Mouse (Mus musculus) kidney, postnatal 0 days (tissue): Measurements from ENCODE around the gene Fbxo10. TPM values are rescaled to one million over a fixed set of nuclear protein-coding genes. Genes with fewer than 3 reads are reported as not detected.
"Not testable (repeated sequence)": the region's sequence is repeated elsewhere in the genome, so short reads cannot be mapped to it uniquely, and the experiment has no call there.

Source experiments
- ATAC-seq: fragments of 200-750 bp; cut with Nextera tagmentation; replicated peaks from 2 replicates; pipeline ENCODE4 v1.8.0; 2017; ENCODE audit warnings: low read depth, moderate number of reproducible peaks, moderate TSS enrichment, moderate library complexity; ENCODE audit not compliant: low FRiP score
- DNase-seq: peaks from one replicate; pipeline ENCODE4 v3.0.0-alpha.2; 2016; ENCODE audit warnings: low spot score
- H3K27ac ChIP-seq: fragments of 300-500 bp; sonication (generic); 2 replicates; pipeline ENCODE4 v1.5.1; 2014; ENCODE audit warnings: mild to moderate bottlenecking
- H3K27me3 ChIP-seq: fragments of 300-500 bp; sonication (generic); 2 replicates; pipeline ENCODE4 v1.6.1; 2014; ENCODE audit warnings: low read length, mixed read lengths; ENCODE audit not compliant: insufficient read depth
- H3K36me3 ChIP-seq: fragments of 300-500 bp; sonication (generic); 2 replicates; pipeline ENCODE4 v1.6.1; 2014; ENCODE audit warnings: low read length, mixed read lengths; ENCODE audit not compliant: insufficient read depth
- H3K4me1 ChIP-seq: fragments of 300-500 bp; sonication (generic); replicated peaks from 2 replicates; pipeline ENCODE4 v1.6.1; 2014; ENCODE audit warnings: antibody characterized with exemption, low read length, mixed read lengths; ENCODE audit not compliant: insufficient read depth
- H3K4me2 ChIP-seq: fragments of 300-500 bp; sonication (generic); 2 replicates; pipeline ENCODE4 v1.6.1; 2014; ENCODE audit warnings: mild to moderate bottlenecking, low read length, moderate library complexity, mixed read lengths
- H3K4me3 ChIP-seq: fragments of 300-500 bp; sonication (generic); replicated peaks from 2 replicates; pipeline ENCODE4 v1.5.1; 2014; ENCODE audit warnings: low read depth, low read length
- H3K9ac ChIP-seq: fragments of 300-500 bp; sonication (generic); 2 replicates; pipeline ENCODE4 v1.6.1; 2014; ENCODE audit warnings: low read depth, low read length
- H3K9me3 ChIP-seq: fragments of 300-500 bp; sonication (generic); replicated peaks from 2 replicates; pipeline ENCODE4 v1.6.1; 2016; ENCODE audit warnings: low read length, inconsistent platforms, mixed read lengths
- CTCF ChIP-seq: IDR thresholded peaks from 2 replicates; pipeline ENCODE4 v1.5.1; 2016; ENCODE audit warnings: antibody characterized with exemption, low read depth, mild to moderate bottlenecking, moderate library complexity
- WGBS: fragments of 180-500 bp; shearing (Covaris S2); extraction: QIAGEN DNeasy Blood & Tissue Kit; methylation state at CpG from one replicate; pipeline ENCODE4 v1.1.7; 2014; 5-methylcytosine and 5-hydroxymethylcytosine counted together
- polyA plus RNA-seq: library from polyadenylated mRNA; unstranded; fragments of >200 nt; fragmentation: Nextera tagmentation; extraction: Ambion mirVana; gene quantifications from 2 replicates; pipeline ENCODE4 v1.2.1, GENCODE M21; 2015

Gene Fbxo10
- polyA plus RNA-seq, 1 experiment from 2014 or later: 10.7 TPM

- Histone ChIP-seq H3K4me2 (no peak overlapping the region), H3K4me3 (no peak overlapping the region), H3K4me1 (no peaks in the 10 kb centered on the region), H3K27me3 (no peaks in the 10 kb centered on the region), H3K36me3 (no peaks in the 10 kb centered on the region), H3K27ac (no peak overlapping the region), H3K9me3 (no peaks in the 10 kb centered on the region), H3K9ac (no peak overlapping the region)
- DNase-seq (no peak), ATAC-seq (no peak)
- no peak for TF ChIP-seq CTCF
- WGBS: 67% methylated on average over 6 of the region's 6 CpGs
These were observed 10.9 kb downstream of the Fbxo10 start for GRCm38 (mm10) chr4:45073544-45073943.

GRCm38 (mm10) chr4:45072261-45072973, 12.0 kb downstream of the Fbxo10 start:
- H3K4me2 ChIP-seq: no peak overlapping the region
- WGBS: 54% methylated on average over 15 of the region's 15 CpGs
- no peaks in the 10 kb centered on the region for H3K9me3 ChIP-seq
- no peak overlapping the region for H3K4me3 ChIP-seq
- no peaks in the 10 kb centered on the region for H3K4me1 ChIP-seq
- H3K27ac ChIP-seq: peak overlapping the region; percentile 40; the same call in 1 of the 2 replicates
- H3K27me3 ChIP-seq: no peaks in the 10 kb centered on the region
- H3K9ac ChIP-seq: no peak overlapping the region
- TF ChIP-seq CTCF: no peak
- peak; percentile 53 for DNase-seq
- no peaks in the 10 kb centered on the region for H3K36me3 ChIP-seq
- ATAC-seq: no peak; the same call in 1 of the 2 replicates

- Histone ChIP-seq H3K27me3 (no peaks in the 10 kb centered on the region), H3K27ac (no peak overlapping the region), H3K36me3 (no peaks in the 10 kb centered on the region), H3K4me3 (no peak overlapping the region), H3K9me3 (no peaks in the 10 kb centered on the region), H3K9ac (no peak overlapping the region), H3K4me1 (no peaks in the 10 kb centered on the region), H3K4me2 (no peak overlapping the region)
- no peak for DNase-seq
- no peak for ATAC-seq
- WGBS: 79% methylated on average over 4 of the region's 4 CpGs
- TF ChIP-seq CTCF: no peak
These were observed 16.7 kb downstream of the Fbxo10 start for GRCm38 (mm10) chr4:45067742-45068141.

GRCm38 (mm10) chr4:45066036-45066730, 18.2 kb downstream of the Fbxo10 start:
- Histone ChIP-seq H3K9ac (no peak overlapping the region), H3K27ac (no peak overlapping the region), H3K4me1 (no peaks in the 10 kb centered on the region), H3K27me3 (no peaks in the 10 kb centered on the region), H3K36me3 (0 out of 2 replicates have a peak, but pooled peaks cover 7% of the 10 kb centered on the region), H3K4me2 (no peak overlapping the region), H3K9me3 (no peaks in the 10 kb centered on the region), H3K4me3 (no peak overlapping the region)
- TF ChIP-seq CTCF: no peak
- 24% methylated on average over 2 of the region's 2 CpGs for WGBS
- ATAC-seq (no peak), DNase-seq (no peak)

GRCm38 (mm10) chr4:45064577-45064976, 19.8 kb downstream of the Fbxo10 start:
- 58% methylated on average over 2 of the region's 2 CpGs for WGBS
- Histone ChIP-seq H3K9me3 (no peaks in the 10 kb centered on the region), H3K27ac (no peak overlapping the region), H3K4me2 (no peak overlapping the region), H3K4me1 (no peaks in the 10 kb centered on the region), H3K36me3 (0 out of 2 replicates have a peak, but pooled peaks cover 14% of the 10 kb centered on the region), H3K9ac (no peak overlapping the region), H3K4me3 (no peak overlapping the region), H3K27me3 (no peaks in the 10 kb centered on the region)
- no peak for TF ChIP-seq CTCF
- DNase-seq (no peak), ATAC-seq (no peak)

- H3K9ac ChIP-seq, DNase-seq, H3K4me3 ChIP-seq, H3K9me3 ChIP-seq, H3K4me1 ChIP-seq, H3K4me2 ChIP-seq, ATAC-seq, H3K27ac ChIP-seq, H3K27me3 ChIP-seq: not testable (repeated sequence)
- whole genome bisulfite sequencing: 87% methylated on average over 1 of the region's 1 CpGs
- 0 out of 2 replicates have a peak, but pooled peaks cover 14% of the 10 kb centered on the region for H3K36me3 ChIP-seq
These were observed 20.6 kb downstream of the Fbxo10 start for GRCm38 (mm10) chr4:45063836-45064235.
